Mouse (Mus musculus): ENCODE measurements at regions not wholly inside any gene's neighbourhood (a gene's known extent, or its start where the extent isn't known, plus 50 kb on each side); places are given as distances from the start of the nearest gene placed in this dataset.

GRCm38 (mm10) chr11:56925368-56925896 is 85.8 kb upstream of the Gria1 start:
- DNase-seq = peak; percentile 11

- DNase-seq = no peak
Observed at GRCm38 (mm10) chr11:56932766-56933165, 78.4 kb upstream of the Gria1 start.

GRCm38 (mm10) chr11:56952357-56952756 is 58.8 kb upstream of the Gria1 start:
- DNase-seq = no peak

GRCm38 (mm10) chr11:56957824-56958223 is 53.4 kb upstream of the Gria1 start:
- no peak for DNase-seq
